In the genomic region with DNA sequence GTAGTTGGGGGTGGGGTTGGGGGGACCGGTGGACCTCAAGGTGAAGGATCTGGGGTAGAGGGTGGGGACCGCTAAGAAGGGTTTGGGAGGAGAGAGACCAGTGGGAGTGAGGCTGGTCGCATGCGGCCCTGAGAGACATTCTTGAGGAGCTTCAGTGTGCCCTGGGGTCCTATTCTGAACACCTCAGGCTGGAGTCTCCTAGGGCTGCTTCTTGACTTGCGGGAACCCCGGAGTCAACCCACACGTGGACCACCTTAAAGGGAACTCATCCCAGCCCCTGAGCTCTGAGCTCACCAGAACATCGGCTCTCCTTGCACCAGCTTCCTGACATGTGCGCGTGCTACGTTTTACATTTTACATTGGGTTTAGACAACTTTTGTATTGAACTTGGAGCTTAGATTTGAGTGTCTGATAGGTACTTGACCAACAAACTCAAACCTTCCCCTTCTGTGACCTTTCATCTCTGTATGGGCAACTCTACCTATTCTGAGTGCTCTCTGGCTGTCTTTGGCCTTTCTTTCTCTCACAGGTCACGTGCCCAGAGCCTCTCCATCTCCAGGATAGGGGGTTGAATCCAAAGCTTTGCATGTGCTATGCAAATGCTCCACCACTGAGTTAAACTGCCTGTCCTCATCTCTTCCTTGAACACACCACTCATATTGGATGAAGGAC, we compare ENCODE assay signal across 8 mouse cellular contexts. TPM values are rescaled to one million over a fixed set of nuclear protein-coding genes. Genes with fewer than 3 reads are reported as not detected.
DNase-seq lines count a peak whose midpoint lies in the region; ATAC-seq and TF ChIP-seq lines count a peak whose summit lies in the region.

No protein-coding gene starts in this region.

- peak overlapping the region; percentile 76 for H3K4me2 ChIP-seq in heart, embryonic 15.5 days
- peak overlapping the region; percentile 62 for H3K4me2 ChIP-seq in forebrain, embryonic 16.5 days (ENCODE audit: low read length)

- peak overlapping the region; percentile 95 for H3K27ac ChIP-seq in heart, embryonic 15.5 days
- H3K27ac ChIP-seq in ES-E14 (ENCODE audit: insufficient read depth, low read depth, low read length, poor library complexity, severe bottlenecking) = 0 out of 2 replicates have a peak overlapping the region, but pooled peaks have one; percentile 15
- no peak overlapping the region; the same call in 1 of the 2 replicates for H3K27ac ChIP-seq in forebrain, embryonic 16.5 days (ENCODE audit: low read length)
- H3K27ac ChIP-seq in macrophage = peak overlapping the region; percentile 61

- H3K79me2 ChIP-seq in macrophage (ENCODE audit: inconsistent target) = peaks cover 21% of the 10 kb centered on the region

- ATAC-seq in heart, embryonic 15.5 days (replicated peaks; ENCODE audit: insufficient number of reproducible peaks, insufficient read depth, low FRiP score, low read depth) = peak; percentile 64; the same call in 1 of the 2 replicates
- peak; percentile 69 for ATAC-seq in forebrain, embryonic 16.5 days

- H3K36me3 ChIP-seq in heart, embryonic 15.5 days = peaks cover 5% of the 10 kb centered on the region
- peaks cover 14% of the 10 kb centered on the region for H3K36me3 ChIP-seq in ES-E14 (ENCODE audit: control insufficient read depth, insufficient read depth, low read length, poor library complexity, severe bottlenecking)
- H3K36me3 ChIP-seq in forebrain, embryonic 16.5 days (ENCODE audit: control insufficient read depth, insufficient read depth) = peaks cover 7% of the 10 kb centered on the region
- H3K36me3 ChIP-seq in macrophage (ENCODE audit: inconsistent target) = peaks cover 8% of the 10 kb centered on the region; the same call in 1 of the 2 replicates

- peak overlapping the region; percentile 68 for H3K9ac ChIP-seq in heart, embryonic 15.5 days
- H3K9ac ChIP-seq in ES-E14 (ENCODE audit: insufficient read depth, low read depth, low read length, poor library complexity, severe bottlenecking) = no peak overlapping the region
- H3K9ac ChIP-seq in forebrain, embryonic 16.5 days (replicated peaks; ENCODE audit: low read depth, low read length) = peak overlapping the region; percentile 63

- H3K4me3 ChIP-seq in heart, embryonic 15.5 days = peak overlapping the region; percentile 82
- H3K4me3 ChIP-seq in ES-E14 (ENCODE audit: insufficient read depth in 1 of 2, low read depth in 1 of 2, low read length in 2 of 2, poor library complexity in 1 of 2, severe bottlenecking in 1 of 2) (peak overlapping the region; percentile 83 to 98; a peak in 3 of 4 replicates), macrophage (ENCODE audit: inconsistent target) (peak overlapping the region; percentile 78)
- peak overlapping the region; percentile 69 for H3K4me3 ChIP-seq in forebrain, embryonic 16.5 days (replicated peaks; ENCODE audit: low read length)

- in situ Hi-C loops in ES-E14 (cut with MboI; ENCODE audit: low sequenced_read_pairs in 2 of 2, unreplicated experiment in 2 of 2) = no loop called here

- intact Hi-C loops in heart, postnatal 25 days (cut with DNase I) = no loop called here

- 34% methylated on average over 12 of the region's 12 CpGs for WGBS in heart, embryonic 15.5 days
- WGBS in forebrain, embryonic 16.5 days = 37% methylated on average over 12 of the region's 12 CpGs
- 15% methylated on average over 12 of the region's 12 CpGs for WGBS in macrophage (ENCODE audit: missing documents)

- no peaks in the 10 kb centered on the region for H3K9me3 ChIP-seq in heart, embryonic 15.5 days (replicated peaks)
- H3K9me3 ChIP-seq in ES-E14 (ENCODE audit: control insufficient read depth, insufficient read depth, low read depth, low read length) = peaks cover 21% of the 10 kb centered on the region; the same call in 1 of the 2 replicates
- no peaks in the 10 kb centered on the region for H3K9me3 ChIP-seq in forebrain, embryonic 16.5 days (ENCODE audit: control insufficient read depth, low read length)

- DNase-seq in heart, postnatal 25 days (ENCODE audit: low spot score) = no peak
- DNase-seq in ES-E14 (ENCODE audit: low read depth, low spot score) = no peak
- no peak for DNase-seq in ovary, adult 18-20 months (ENCODE audit: low spot score)
- no peak for DNase-seq in kidney, postnatal 25 days
- DNase-seq in gastrocnemius, adult 18-20 months (ENCODE audit: low spot score) = no peak

- H3K4me1 ChIP-seq in heart, embryonic 15.5 days (replicated peaks) = peaks cover 17% of the 10 kb centered on the region
- H3K4me1 ChIP-seq in ES-E14 (ENCODE audit: control insufficient read depth in 2 of 2, insufficient read depth in 2 of 2, low read length in 2 of 2, poor library complexity in 1 of 2) = no peaks in the 10 kb centered on the region
- peaks cover 11% of the 10 kb centered on the region for H3K4me1 ChIP-seq in forebrain, embryonic 16.5 days (replicated peaks; ENCODE audit: control insufficient read depth, insufficient read depth, low read length)

- no peaks in the 10 kb centered on the region for H3K27me3 ChIP-seq in heart, embryonic 15.5 days
- no peaks in the 10 kb centered on the region for H3K27me3 ChIP-seq in forebrain, embryonic 16.5 days (replicated peaks; ENCODE audit: control insufficient read depth, insufficient read depth, low read length)

TF ChIP-seq in ES-E14, 5 proteins besides CTCF, POLR2A, EP300 and RAD21:
- TF ChIP-seq CHD2 (IDR thresholded peaks at IDR 0.05; ENCODE audit: low read depth, low read length) (no peak), ZNF384 (IDR thresholded peaks at IDR 0.05; ENCODE audit: low read depth, low read length) (no peak), HCFC1 (IDR thresholded peaks at IDR 0.05; ENCODE audit: borderline replicate concordance, insufficient read depth, low read length) (no peak), MAFK (IDR thresholded peaks at IDR 0.05; ENCODE audit: insufficient read depth, low read depth, low read length) (no peak), ZC3H11A (IDR thresholded peaks at IDR 0.05; ENCODE audit: borderline replicate concordance, low read depth, low read length) (no peak)

RNA-seq across cellular contexts. Expression of a gene that starts 0.7 kb away (rescaled TPM):
- polyA plus RNA-seq in heart, embryonic 15.5 days (2015; fragmentation: Nextera tagmentation; extraction: Ambion mirVana) = 65.3 and 76.5 TPM in 2 replicates
- total RNA-seq in heart, postnatal 25 days (2021) = 10 to 100 TPM; 22.9 to 29.7 TPM
- total RNA-seq in ES-E14 (2012; rRNA removed) = 80.1 and 99.8 TPM in 2 replicates
- polyA plus RNA-seq in forebrain, embryonic 16.5 days (2015; fragmentation: Nextera tagmentation; extraction: Ambion mirVana) = 82.3 and 89.0 TPM in 2 replicates
- 10 to 100 TPM in 1 of 26 experiments, 1 to 10 TPM in 16, not detected in 9; 2.3 to 11.9 (median 4.8) TPM for total RNA-seq in macrophage (2018; cell fraction: chromatin; rRNA removed)
- 10 to 100 TPM; 34.1 to 56.5 (median 44.8) TPM for total RNA-seq in macrophage (2018; cell fraction: cytosol; rRNA removed)
- 10 to 100 TPM in 6 of 26 experiments, 1 to 10 TPM in 18, not detected in 2; 1.8 to 15.4 (median 6.9) TPM for total RNA-seq in macrophage (2018; cell fraction: nucleus; rRNA removed)
- polyA plus RNA-seq in macrophage (2018) = 13.9 to 63.8 TPM (median 55.2 TPM) in 3 replicates
- 10 to 100 TPM; 14.8 to 23.0 TPM for total RNA-seq in gastrocnemius, adult 18-20 months (2021)

RNA-seq across cellular contexts. Expression of a gene that starts 33.2 kb away (rescaled TPM):
- polyA plus RNA-seq in heart, embryonic 15.5 days (2015; fragmentation: Nextera tagmentation; extraction: Ambion mirVana) = 36.0 and 42.3 TPM in 2 replicates
- total RNA-seq in heart, postnatal 25 days (2021) = 1 to 10 TPM; 4.1 to 5.6 TPM
- total RNA-seq in ES-E14 (2012; rRNA removed) = 122 and 139 TPM in 2 replicates
- polyA plus RNA-seq in forebrain, embryonic 16.5 days (2015; fragmentation: Nextera tagmentation; extraction: Ambion mirVana) = 1,170 and 1,210 TPM in 2 replicates
- total RNA-seq in macrophage (2018; cell fraction: chromatin; rRNA removed) = 10 to 100 TPM in 1 of 26 experiments, 1 to 10 TPM in 9, under 1 TPM in 10, not detected in 6; 0.48 to 13.3 (median 1.0) TPM
- 1 to 10 TPM; 1.9 to 9.9 (median 4.5) TPM for total RNA-seq in macrophage (2018; cell fraction: cytosol; rRNA removed)
- total RNA-seq in macrophage (2018; cell fraction: nucleus; rRNA removed) = 1 to 10 TPM in 21 of 26 experiments, under 1 TPM in 4, not detected in 1; 0.55 to 5.1 (median 1.6) TPM
- polyA plus RNA-seq in macrophage (2018) = 3.6 to 6.5 TPM (median 5.1 TPM) in 3 replicates
- 1 to 10 TPM; 1.6 to 2.8 TPM for total RNA-seq in gastrocnemius, adult 18-20 months (2021)

Comparison
In these comparisons a context has a peak if more than half of its experiments do, and no peak if none do; other contexts are left out.
1. RNA of a gene that starts 33.2 kb away (total RNA-seq): 122 to 139 TPM in ES-E14; 4.1 to 5.6 TPM in heart, postnatal 25 days and 1.6 to 2.8 TPM in gastrocnemius, adult 18-20 months; every median in the first group is over 10 times any median in the second.
2. Peak in every context shown above with its lines, with median percentiles within 50 percentile points of each other: H3K4me3 ChIP-seq.